In the genomic region with DNA sequence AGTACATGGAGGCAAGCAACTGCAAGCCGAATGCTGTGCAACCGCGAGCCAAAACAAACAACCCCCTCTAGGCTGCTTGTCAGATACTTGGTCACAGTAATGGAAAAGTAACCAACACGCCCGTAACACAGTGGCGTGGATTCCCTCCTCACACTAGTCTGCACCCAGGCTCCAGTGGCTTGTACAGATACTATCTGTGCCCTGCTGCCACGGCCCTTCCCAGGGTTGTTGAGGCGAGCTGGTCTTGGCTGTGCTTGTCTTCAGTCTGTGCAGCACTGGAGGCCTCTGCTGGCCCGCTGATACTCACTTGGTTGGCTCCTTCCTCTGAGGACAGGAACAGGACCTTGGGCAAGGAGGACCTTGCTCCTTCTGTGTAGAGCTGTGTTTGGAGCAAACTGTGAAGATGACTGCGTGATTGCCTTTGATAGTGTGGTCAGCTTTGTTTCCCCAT, we compare ENCODE assay signal across 8 mouse cellular contexts. TPM values are rescaled to one million over a fixed set of nuclear protein-coding genes. Genes with fewer than 3 reads are reported as not detected.
DNase-seq lines count a peak whose midpoint lies in the region; ATAC-seq lines count a peak whose summit lies in the region.

No protein-coding gene starts in this region.

- 86% methylated on average over 10 of the region's 10 CpGs for WGBS in midbrain, embryonic 11.5 days
- 82% methylated on average over 10 of the region's 10 CpGs for WGBS in midbrain, embryonic 10.5 days

- H3K9ac ChIP-seq in midbrain, embryonic 11.5 days (ENCODE audit: low read length): no peak overlapping the region; the same call in 1 of the 2 replicates

- no peaks in the 10 kb centered on the region for H3K36me3 ChIP-seq in midbrain, embryonic 11.5 days (ENCODE audit: control insufficient read depth, insufficient read depth, low read length)
- H3K36me3 ChIP-seq in midbrain, embryonic 10.5 days: no peaks in the 10 kb centered on the region

- no peak for ATAC-seq in midbrain, embryonic 11.5 days (ENCODE audit: low FRiP score)
- no peak for ATAC-seq in CD4-positive, CD25-positive, alpha-beta regulatory T cell, adult 4 months

- no peaks in the 10 kb centered on the region for H3K9me3 ChIP-seq in midbrain, embryonic 11.5 days (ENCODE audit: control insufficient read depth, low read length)
- no peaks in the 10 kb centered on the region for H3K9me3 ChIP-seq in midbrain, embryonic 10.5 days (replicated peaks)

- H3K4me3 ChIP-seq in midbrain, embryonic 11.5 days (ENCODE audit: low read depth, low read length): no peak overlapping the region
- H3K4me3 ChIP-seq in midbrain, embryonic 10.5 days: no peak overlapping the region

- DNase-seq in midbrain, embryonic 11.5 days (ENCODE audit: low spot score, missing footprints): peak; percentile 28
- no peak for DNase-seq in midbrain, embryonic 10.5 days (ENCODE audit: low spot score)
- DNase-seq in cerebellum, postnatal 25 days: peak; percentile 57 to 64
- peak; percentile 50 to 55 for DNase-seq in heart, postnatal 36 days
- DNase-seq in lung, postnatal 36 days: peak; percentile 64
- no peak for DNase-seq in right cerebral cortex, adult 2 months (ENCODE audit: low spot score in 2 of 2)
- DNase-seq in frontal cortex, postnatal 36 days (ENCODE audit: low spot score in 2 of 2): no peak

- H3K27me3 ChIP-seq in midbrain, embryonic 11.5 days (ENCODE audit: control insufficient read depth, insufficient read depth, low read length): no peaks in the 10 kb centered on the region
- no peaks in the 10 kb centered on the region for H3K27me3 ChIP-seq in midbrain, embryonic 10.5 days (ENCODE audit: low read depth, poor library complexity, severe bottlenecking)

- no peak overlapping the region for H3K4me2 ChIP-seq in midbrain, embryonic 11.5 days

- intact Hi-C loops in heart, postnatal 36 days (cut with DNase I): loop anchor here (2.0 kb wide), 2 partner anchors 49 to 75 kb away; no protein-coding TSS in a partner anchor

- peaks cover 8% of the 10 kb centered on the region; the same call in 1 of the 2 replicates for H3K4me1 ChIP-seq in midbrain, embryonic 11.5 days (ENCODE audit: control insufficient read depth, insufficient read depth, low read length)
- H3K4me1 ChIP-seq in midbrain, embryonic 10.5 days: peaks cover 27% of the 10 kb centered on the region

- H3K27ac ChIP-seq in midbrain, embryonic 11.5 days (ENCODE audit: low read depth, low read length): no peak overlapping the region
- no peak overlapping the region; the same call in 1 of the 2 replicates for H3K27ac ChIP-seq in midbrain, embryonic 10.5 days (replicated peaks)

RNA-seq across cellular contexts. Expression of gene Inpp5a, which starts 52.9 kb away (rescaled TPM):
- 23.2 and 25.2 TPM in 2 replicates for polyA plus RNA-seq in midbrain, embryonic 11.5 days (2014; fragmentation: Nextera tagmentation; extraction: Ambion mirVana)
- polyA plus RNA-seq in midbrain, embryonic 10.5 days (2016; fragmentation: Nextera tagmentation; extraction: Ambion mirVana): 17.3 and 19.2 TPM in 2 replicates
- 100 to 1,000 TPM; 273 to 286 TPM for total RNA-seq in heart, postnatal 36 days (2021)
- polyA plus RNA-seq in CD4-positive, CD25-positive, alpha-beta regulatory T cell, adult 4 months (2017; shearing (Covaris generic)): 10 to 100 TPM in 1 of 2 experiments, 1 to 10 TPM in 1; 8.8 to 11.7 TPM

Comparison
In these comparisons a context has a peak if more than half of its experiments do, and no peak if none do; other contexts are left out.
1. DNase-seq: peak in midbrain, embryonic 11.5 days (single experiment), cerebellum, postnatal 25 days (2 of 2), heart, postnatal 36 days (2 of 2) and lung, postnatal 36 days (single experiment); none in midbrain, embryonic 10.5 days (single experiment), right cerebral cortex, adult 2 months (0 of 2) and frontal cortex, postnatal 36 days (0 of 2).